Mouse (Mus musculus): ENCODE measurements around the gene Abat.

- TF ChIP-seq CTCF (conservative IDR thresholded peaks at IDR 0.05; ENCODE audit: low read length): no peak
- TF ChIP-seq NANOG (IDR thresholded peaks at IDR 0.05; ENCODE audit: borderline replicate concordance, low read length): no peak
Measured at GRCm38 (mm10) chr16:8565539-8565938, 52.3 kb downstream of the Abat start.
